Mouse (Mus musculus) liver (tissue): ENCODE data around the gene Pccb.
A peak's percentile ranks its signal among the peaks of the same experiment; 100 is the strongest.

Source experiments
- DNase-seq: peaks from one replicate; pipeline ENCODE4 v3.0.0-alpha.2; 2020; ENCODE audit warnings: mixed read lengths

Pccb gene

DNA sequence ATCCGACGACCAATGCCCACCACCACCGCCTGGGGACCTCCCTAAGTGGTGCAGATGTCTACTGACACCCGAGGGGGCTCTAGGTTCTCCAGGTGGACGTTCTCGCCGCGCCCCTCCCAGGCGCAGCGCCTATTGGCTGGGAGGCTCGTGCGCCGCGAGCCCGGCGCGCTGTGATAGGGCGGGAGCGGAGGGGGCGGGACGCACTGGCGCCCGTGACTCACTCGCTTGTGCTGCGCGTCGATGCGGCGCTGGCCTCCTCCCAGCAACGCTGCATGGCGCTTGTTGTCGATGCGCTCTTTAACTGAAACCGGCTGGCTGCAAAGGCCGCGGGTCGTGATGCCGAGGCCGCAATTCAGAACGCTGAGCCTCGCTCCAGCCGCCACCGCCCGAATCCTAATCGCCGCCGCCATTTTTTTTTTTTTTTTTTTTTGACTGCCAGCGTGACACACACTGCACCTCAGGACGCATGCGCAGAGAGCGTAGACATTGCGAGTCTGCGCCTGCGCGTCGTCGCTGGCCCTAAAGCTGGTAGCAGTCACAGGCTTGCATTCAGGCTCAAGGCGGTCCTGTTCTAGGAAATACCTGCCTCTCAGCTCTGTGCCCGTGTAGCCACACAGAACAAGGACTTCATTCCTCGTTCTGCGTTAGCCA, at the start of gene Pccb:
Pccb (minus strand) TSS at position 451 of the 651 bp plus-strand sequence.
- peak; percentile 97 for DNase-seq

DNA sequence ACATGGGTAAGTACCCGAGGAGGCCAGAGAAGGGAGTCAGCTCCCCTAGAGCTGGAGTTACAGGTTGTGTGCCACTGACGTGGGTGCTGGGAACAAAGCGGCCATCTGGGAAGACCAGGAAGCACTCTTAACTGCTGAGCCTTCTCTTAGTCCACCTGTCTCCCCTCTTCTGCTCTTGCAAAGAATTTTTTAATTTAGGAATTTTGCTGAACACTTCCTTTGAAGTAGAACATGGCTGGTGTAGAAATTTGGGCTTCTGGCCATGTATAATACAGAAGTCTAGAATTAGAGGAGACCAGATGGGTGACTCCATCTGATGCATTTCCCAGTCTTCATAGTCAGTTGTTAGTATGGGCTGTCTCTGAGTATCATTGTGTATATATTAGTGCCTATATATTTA, 49.0 kb upstream of the Pccb start:
- DNase-seq, result no peak

DNA sequence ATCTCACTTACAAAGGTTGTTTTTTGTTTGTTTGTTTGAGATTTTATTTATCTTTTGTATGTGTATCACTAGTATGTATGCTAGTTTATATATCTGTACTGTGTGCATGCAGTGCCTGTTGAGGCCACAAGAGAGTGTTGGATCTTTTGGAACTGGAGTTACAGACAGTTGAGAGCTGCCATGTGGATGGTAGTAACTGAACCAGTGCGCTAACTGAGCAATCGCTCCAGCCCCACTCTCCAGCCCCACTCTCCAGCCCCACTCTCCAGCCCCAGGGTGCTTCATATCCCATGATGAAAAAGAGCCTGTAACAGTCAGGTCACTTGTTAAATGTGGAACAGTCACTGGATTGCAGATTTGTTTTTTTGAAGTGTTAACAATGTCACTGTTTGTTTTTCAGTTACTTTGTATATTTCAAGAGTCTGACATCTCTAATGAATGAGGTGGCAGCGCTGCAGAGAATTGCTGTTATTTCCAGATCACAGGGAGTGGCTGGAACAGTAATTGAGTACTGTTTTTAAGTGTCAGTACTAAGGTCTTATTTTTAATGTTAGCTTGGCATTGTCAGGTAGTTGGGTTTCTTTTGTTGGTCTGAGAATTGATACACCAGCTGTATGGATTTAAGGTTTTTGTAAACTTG, 45.5 kb upstream of the Pccb start:
- no peak for DNase-seq

DNA sequence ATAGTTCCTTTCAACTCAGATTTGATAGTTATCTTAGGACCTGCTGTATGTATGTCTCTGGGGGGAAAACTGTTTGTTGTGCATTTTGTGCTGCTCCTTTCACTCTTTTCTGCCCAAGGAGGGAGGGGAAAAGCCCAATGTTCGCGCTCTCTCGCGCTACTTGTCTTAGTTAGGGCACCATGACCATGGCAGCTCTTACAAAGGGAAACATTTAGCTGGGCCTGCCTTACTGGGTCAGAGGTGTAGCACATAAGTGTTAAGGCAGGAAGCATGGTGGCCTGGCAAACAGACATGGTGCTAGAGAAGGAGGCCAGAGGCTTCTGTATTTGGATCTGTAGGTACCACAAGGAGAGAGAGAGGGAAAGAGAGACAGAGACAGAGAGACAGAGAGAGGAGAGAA, 43.9 kb upstream of the Pccb start:
- no peak for DNase-seq

DNA sequence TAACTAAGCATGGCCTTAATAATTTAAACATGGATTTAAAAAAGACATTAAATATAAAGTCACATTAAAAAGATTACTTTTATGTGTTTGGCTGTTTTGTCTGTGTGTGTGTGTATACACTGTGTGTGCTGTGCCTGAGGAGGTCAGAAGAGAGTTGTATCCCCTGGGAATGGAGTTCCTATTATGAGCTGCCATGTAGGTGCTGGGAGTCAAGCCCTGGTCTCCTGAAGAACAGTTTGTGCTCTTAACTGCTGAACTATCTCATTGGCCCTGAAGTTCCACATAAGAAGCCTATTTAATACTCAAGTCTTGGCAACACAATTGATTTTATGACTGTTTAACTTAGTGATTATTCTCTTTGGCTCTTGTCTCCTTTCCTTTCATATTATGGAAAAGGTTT, 42.8 kb upstream of the Pccb start:
- DNase-seq, result no peak

DNA sequence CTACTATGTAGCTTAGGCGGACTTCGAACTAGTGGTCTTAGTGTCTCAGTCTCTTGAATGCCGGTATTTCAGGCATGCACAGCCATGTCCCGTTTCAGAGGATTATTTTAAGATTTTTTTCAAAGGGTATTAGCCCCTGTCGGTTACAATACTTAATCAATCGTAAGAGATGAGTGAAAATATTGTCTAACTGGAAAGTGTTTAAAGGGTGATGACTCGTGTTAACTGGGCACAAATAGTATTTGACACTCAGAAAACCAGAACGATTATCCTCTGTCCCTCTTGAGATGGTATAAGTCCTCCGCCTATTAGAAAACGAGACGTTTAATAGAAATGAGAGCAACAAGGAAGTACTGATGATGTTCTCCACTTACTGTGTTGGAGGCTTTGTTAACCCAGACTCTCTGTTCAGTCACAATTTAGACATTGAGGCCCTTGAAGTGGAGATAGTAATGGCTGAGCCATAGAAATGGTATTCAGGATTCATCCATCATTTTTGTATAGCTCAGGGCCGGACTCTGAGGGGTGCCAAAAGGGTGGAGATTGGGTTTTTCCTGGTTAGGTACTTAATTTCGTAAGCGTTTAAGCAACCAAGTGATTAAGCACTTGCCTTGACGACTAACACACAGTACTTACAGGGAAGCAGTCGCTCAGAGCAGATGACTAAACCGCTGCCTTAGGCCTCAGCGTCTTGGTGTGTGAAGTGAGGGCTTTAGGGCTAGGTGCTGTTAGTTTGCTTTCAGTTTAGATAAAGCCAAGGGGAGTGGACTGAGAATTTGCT, 41.6 kb upstream of the Pccb start:
- DNase-seq, result peak; percentile 36

DNA sequence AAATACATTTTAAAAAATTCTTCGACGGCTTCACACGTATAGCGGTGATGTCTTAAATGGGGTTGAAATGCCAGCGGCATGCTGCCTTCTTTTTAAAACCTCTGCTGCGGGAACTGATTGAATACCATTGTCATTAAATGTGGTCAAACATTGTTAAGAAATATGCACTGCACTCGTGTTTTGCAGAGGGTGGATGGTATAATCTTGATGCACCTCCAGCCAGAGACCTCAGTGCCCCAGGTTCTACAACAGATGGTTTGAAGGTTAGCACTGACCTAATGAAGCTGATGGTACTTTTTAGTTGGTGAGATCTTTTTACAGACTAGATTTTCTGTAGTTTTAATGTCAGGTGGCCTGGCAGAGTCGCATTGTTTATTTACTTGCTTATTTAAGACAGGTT, 41.0 kb upstream of the Pccb start:
- DNase-seq, result peak; percentile 13

DNA sequence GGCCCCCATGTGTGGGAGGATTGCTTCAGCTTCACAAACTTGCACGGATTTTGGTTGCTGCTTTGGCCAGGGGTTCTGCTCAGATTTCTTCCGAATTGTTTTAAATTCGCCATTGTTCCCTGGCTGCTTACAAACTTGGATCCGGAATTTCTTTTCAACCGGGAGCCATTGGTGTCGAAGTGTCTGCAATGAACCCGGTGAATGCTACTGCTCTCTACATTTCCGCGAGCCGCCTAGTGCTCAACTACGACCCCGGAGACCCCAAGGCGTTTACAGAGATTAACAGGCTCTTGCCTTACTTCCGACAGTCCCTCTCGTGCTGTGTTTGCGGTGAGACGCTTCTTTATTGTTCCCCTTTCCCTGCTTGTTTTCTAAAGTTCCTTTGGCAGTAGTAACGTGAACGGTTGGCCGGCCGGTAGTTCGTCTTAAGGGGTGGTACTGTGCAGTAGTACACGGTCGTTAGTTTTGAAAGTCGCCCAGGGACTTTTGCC, 40.4 kb upstream of the Pccb start:
- DNase-seq, result peak; percentile 51

DNA sequence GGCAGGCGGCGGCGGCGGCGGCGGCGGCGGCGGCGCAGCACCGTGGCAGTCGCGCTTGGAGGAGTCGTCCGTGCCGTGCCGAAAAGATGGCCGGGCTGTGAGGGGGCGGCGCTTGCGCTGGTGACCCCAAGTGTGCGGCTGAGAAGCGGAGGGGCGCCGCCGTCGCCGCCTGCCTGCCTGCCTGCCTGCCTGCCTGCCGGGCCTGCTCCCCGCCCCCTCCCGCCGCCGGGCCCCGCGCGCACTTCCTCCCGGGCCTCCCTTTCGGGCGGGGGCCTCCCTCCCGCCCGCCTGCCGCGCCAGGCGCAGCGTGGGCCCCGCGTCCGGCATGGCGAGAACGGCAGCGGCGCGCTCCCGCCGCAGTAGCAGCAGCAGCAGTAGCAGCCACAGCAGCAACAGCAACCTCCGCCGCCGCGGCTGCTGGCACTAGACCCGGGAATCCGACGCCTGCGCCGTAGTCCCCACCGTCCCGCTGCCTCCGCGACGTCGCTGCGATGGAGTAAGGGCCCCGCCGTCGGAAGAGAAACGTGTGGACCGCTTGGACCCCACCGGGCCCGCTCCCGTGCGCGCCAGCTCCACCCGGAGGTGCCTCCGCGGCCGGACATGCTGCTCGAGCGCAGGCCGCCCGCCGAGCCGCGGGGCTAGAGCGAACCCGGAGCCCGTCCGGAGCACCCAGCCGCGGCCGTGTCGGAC, 39.8 kb upstream of the Pccb start:
- DNase-seq, result peak; percentile 90

DNA sequence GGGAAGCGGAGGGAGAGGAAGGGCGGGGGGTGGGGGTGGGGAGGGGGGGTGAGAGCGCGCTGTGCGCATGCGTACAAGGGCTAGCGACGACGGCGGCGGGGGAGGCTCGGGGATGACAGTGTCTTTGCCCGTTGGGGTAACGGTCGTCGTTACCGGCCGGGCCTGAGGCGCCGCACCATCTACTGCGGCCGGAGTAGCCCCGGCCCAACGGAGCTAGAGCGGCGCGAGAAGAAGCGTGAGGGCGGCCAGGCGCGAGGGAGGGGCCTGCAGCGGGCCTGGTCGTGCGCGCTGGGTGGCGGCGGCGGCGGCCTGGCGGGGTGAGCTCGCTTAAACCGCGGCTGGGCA, 39.3 kb upstream of the Pccb start, which contains the start of gene Msl2:
Msl2 (plus strand) TSS at position 115 of the 345 bp plus-strand sequence.
- no peak for DNase-seq

DNA sequence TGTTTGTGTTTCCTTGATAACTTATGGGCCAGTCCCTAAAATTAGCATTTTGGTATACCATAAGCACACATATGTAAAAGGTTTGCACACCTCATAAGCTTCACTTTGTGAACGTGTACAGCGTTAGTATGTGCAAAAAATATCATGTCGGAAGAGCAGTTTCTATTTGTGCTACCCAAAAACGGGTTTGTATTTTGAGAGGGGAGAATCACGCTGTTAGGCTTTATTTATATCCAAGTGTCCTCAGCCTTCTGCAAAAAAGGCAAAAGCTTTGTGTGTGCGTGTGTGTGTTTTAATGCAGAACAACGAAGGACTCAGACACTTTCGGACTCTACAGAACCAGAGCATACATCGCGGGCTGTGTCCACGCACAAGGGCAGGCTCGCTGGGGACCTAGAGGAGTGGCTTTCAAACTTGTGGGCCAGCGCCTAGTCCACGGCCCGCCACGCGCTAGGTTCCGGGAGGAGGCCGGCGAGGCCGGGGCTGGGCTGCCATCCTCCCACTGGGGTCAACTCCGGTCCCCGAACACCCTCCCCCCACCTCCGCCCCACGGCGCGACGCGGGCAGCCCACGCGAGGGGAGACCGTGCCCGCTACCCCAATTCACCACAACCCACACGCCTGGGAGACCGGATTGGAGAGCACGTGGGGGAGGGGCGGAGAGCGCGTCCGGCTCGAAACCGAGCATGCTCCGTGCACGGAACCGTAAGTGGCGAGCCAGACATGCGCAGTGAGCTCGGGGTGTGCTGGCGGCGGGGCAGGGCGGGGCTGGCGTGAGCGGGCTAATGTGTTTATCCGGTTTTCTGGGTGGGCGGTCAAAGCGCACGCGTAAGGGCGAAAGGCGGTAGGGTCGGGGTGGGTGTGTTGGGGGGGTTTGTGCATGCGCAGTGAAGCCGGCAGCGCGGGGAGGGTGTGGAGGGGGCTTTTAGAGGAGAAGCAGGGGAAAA, 38.6 kb upstream of the Pccb start:
- DNase-seq, result peak; percentile 99

DNA sequence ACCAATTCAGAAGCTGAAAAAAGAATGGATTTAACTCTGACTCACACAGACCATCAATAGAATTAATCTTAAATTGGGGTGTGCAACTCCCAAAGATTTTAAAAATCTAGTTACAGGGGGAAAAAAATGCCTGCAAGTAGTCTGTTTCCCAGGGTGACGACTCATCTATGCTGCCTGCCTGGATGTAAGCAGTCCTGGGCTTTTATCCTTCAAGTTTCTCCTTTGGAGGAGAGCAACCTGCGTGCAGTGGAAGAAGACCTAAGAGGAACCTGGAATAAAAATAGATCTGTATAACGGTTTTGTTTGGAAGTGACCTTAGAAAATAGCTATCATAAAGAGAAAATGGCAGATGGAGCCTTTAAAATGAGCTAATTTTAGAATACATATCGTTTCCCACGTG, 37.8 kb upstream of the Pccb start:
- DNase-seq, result no peak

DNA sequence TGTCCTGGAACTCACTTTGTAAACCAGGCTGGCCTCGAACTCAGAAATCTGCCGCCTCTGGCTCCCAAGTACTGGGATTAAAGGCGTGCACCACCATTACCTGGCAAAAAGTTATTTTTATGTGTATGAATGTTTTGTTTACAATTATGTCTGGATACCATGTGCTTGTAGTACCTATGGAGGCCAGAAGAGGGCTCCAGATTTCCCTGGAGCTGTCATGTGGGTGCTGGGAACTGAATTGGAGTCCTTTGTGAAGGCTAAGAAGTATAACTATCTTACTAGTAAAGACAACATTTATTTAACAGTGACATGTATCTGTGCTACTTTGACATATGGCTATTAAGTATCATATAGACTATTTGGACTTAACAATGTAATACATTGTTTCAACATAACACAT, 35.1 kb upstream of the Pccb start:
- no peak for DNase-seq

DNA sequence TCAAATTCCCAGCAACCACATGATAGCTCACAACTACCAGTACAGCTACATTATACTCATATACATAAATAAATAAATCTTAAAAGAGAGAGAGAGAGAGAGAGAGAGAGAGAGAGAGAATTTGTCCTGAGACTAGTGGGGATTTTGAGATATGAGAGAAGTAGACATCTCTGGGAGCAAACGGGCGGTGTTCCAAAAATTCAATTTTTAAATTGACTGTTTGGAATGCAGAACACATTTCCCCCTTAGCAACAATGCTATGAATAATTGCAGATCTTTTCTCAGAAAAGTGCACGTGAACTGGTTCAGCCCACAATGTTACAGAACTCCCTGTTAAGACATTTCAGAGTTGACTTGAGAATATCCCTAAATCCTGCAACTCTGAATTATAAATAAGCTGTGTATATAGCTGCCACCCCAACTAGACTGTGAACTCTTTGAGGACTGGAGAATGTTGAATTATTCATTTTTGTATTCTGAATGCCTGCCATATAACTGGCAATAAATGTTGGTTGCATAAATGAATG, 30.4 kb upstream of the Pccb start:
- DNase-seq, result no peak

DNA sequence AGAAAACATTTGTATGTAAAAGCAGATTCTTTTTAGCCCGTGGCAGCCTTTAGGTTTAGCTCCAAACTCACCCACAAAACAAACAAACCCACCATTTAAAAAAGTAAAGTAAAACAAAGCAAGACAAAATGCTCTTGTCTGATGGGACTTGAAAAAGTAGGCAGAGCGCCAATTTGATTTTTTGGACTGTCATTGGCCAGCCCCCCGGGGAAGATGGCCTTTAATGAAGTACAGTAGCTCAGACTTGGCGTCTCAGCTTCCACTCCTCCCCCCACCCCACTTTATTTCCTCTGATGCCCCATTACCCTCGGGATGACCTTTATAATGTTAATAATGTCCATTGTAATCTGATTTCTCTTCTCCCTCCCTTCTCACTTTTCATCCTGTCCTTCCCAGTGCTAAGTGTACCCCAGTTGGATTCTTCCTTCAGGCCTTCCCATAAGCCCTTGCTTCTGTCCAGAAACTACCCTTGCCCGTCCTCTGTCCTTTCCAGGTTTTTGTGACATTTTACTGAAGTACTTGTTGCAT, 27.6 kb upstream of the Pccb start:
- no peak for DNase-seq

DNA sequence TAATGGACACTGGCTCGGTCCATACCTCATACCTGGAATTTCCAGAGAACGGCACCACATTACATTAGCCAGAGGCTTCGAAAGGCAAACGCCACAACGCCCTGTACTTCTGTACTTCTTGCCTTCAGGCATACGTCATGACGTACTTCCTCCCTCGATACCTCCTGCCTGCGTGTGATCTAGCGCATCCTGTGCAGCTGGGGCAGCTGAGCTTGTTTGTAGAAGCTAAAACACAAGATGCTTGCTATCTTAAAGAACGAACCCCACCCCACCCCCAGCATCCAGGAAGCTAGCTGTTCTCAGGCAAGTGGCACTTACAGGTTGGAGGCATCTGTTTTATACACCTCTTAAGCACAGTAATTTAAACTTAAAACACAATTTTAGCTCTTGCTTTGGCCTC, 26.3 kb upstream of the Pccb start:
- no peak for DNase-seq

DNA sequence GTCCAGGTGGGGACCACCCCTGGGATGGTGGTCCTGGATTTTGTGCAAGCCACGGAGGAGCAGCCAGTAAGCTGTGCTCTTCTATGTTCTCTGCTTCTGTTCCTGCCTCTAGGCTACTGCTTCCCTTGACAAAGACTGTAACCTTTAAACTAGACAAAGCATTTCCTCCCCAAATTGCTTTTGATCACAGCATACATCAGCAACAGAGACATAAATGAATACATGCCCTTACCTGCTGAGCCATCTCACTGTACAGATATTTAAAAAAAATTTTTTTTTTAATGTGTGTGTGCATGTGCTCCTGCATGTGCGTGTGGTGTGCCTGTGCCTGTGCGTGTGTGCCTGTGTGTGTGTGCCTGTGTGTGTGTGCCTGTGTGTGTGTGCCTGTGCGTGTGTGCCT, 22.5 kb upstream of the Pccb start:
- no peak for DNase-seq

DNA sequence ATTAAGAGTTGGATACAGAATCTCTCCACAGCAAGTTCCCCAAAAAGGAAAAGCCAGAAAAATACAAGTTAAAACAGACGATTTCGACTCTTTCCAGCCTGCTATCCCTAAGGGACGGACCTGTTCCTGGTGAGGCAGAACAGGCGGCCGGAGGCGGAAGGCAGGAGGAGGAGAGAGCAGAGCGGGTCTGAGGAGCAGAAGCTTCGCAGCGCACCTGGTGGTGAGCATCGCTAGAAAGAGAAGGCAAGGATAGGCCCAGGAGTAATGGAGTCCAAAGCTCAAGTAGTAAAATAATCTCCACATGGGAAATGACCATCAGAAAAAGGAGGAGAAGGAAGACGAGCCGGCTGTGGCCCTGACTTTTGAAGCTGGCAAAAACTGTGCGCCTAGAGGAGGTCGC, 18.6 kb upstream of the Pccb start:
- DNase-seq, result no peak

DNA sequence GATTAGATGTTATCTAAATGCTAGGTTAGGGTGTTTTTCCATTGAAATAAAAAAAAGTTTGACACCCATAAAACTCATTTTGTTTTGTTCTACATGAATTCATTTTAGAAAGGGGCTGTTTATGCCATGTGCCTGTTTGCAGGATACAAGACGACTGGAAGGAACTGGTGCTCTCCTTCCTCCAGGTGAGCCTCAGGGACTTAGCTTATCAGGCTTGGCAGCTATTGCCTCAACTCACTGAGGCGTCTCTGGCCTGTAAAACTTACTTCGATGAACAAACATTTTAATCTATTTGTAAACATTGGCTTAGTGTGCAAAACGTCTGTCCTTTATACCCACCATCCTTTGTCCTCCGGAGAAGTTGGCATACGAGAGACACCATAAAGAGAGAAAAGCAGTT, 18.0 kb upstream of the Pccb start:
- DNase-seq, result no peak

DNA sequence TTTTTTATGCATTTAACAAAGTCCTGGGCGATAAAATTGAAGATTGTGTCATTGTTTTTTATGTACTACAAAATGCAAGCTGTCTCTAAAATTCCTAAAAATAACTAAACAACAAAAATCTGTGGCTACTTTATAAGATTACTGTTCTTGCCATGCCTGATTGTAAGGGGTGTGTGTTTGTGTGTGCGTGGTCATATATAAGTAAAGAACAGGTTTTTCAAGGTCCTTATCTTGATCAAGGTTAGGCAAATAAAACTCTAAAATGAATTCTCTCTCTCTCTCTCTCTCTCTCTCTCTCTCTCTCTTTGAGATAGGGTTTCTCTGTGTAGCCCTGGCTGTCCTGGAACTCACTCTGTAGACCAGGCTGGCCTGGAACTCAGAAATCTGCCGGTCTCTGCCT, 17.3 kb upstream of the Pccb start:
- no peak for DNase-seq

DNA sequence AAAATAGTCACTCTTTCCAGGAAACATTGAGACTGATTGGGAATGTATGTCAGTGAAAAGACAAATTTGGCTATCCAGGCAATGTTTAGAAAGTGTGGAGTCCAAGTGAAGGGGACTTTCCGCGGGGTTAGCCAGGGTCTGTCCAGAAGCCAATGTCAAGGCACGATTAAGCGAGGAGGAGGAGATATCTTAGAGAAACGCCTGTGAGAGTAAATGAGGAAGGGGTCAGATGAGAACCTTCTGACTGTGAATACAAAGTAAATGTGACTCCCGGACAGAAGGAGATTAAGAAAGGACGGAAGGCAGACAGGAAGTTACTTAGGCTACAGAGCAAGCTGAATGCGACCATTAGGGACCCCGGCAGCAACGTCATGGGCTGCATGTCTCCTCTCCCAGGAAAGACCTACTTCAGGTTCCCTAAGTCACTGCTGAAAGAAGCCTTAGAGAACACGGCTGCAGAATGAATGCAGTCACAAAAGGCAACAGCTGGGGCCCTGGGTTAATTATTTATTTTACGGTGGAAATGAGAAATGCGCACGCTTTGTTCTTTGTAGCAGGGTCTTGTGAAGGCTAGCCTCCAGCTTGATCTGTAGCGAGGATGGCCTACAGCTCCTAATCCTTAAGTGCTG, 11.1 kb upstream of the Pccb start:
- DNase-seq, result no peak
